Mouse (Mus musculus) large intestine, adult 2 months (tissue): ENCODE measurements around the gene H60b. TPM values are rescaled to one million over a fixed set of nuclear protein-coding genes. Genes with fewer than 3 reads are reported as not detected.
"Not testable (repeated sequence)": the region's sequence is repeated elsewhere in the genome, so short reads cannot be mapped to it uniquely, and the experiment has no call there.

Experiments used
- DNase-seq: peaks from one replicate; pipeline ENCODE4 v3.0.0-alpha.2; 2012; ENCODE audit warnings: low read depth, low spot score
- WGBS: fragments of 180-500 bp; shearing (Covaris S2); methylation state at CpG from one replicate; pipeline ENCODE4 v1.1.7; 2018; 5-methylcytosine and 5-hydroxymethylcytosine counted together
- polyA plus RNA-seq: library from polyadenylated mRNA; depleted of rRNA; stranded (reverse); fragments of >200 nt; gene quantifications from 2 replicates; pipeline ENCODE4 v1.2.3, GENCODE M21; 2012; rRNA removed

H60b gene
- not detected in 2 replicates for polyA plus RNA-seq

DNA sequence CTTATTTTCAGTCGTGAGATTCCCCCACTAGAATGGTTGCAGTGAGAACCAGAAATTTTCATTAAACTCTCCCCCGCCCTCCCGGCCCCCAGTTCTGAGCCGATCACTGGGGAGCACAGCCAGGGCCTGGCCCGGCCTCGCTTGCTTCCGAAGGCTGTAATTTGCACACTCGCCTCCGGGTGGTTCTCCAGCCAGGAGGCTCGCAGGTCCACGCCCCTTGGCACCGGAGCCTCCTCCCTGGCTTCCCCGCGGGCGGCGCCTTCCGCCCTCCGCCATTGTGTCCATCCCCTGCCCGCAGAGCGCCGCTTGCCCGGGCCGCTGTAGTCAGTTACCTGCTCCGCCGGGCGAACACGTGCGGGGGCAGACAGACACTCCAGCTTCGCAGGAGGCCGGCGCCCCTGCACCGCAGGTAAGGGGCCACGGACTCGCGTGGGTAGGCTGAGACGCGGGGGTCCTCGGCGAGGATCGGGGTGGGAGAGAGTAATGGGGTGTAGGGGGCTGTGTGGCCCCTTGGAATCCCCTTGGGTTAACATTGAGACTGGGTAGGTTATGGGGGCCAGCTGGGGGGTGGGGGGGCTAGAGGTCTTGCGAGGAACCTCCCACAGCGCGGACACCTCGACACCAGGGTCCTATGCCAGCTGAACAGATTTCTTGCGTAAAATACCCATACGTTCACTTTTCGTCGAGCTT is at the start of gene H60b, which contains the start of gene Raet1e:
Gene H60b, plus strand, starts transcription at position 277 of the 690 bp plus-strand sequence.
Gene Raet1e, plus strand, starts transcription at position 260 of the 690 bp plus-strand sequence.
- 1% methylated on average over 48 of the region's 48 CpGs for WGBS
- peak; percentile 57 for DNase-seq

DNA sequence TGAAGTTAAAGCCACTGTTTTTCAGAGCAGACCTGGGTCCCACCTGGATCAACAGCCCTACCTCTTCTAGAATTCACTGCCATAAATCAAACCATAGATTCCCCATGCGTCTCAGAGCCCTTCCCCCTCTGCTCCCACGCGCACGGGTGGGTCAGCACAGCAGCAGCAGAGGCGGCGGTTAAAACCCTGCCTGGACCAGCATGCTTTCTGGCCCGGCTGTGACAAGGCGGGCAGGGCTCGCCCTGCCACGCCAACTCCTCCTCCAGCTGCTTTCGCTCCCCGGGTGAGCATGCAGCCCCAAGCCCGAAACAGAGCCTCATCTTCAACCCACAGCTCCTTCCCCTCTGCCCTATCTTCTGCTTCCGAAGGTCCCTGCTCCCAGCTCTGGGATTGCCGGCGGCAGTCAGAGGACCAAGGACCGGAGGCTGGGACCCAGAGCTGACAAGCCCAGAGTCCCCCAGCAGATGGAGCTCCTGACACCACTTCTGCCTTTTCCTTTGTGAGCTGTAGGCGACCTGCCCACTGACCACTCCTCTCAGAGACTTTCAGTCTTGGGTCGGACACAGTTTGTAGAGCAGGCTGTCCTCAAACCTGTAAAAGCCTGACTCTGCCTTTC is 17.6 kb upstream of the H60b start:
- WGBS = 2% methylated on average over 19 of the region's 19 CpGs
- DNase-seq = no peak

DNA sequence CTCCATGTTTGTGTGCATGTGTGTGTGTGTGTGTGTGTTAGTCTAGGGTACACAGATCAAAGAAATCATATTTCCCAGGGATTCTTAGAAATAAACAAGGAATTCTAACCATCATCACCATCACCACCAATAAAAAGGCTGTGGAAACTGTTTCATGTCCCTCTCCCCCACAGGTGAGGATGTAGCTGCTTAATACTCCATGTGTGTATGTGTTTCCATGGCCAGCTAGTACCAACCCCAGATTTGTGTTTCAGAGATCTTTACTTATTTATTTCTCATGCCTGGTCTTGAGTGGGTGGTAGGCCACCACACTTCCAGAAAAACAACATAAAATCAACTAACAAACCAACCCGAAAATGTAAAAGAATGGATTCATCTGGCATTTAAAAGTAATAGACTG is 16.2 kb upstream of the H60b start:
- peak; percentile 79 for DNase-seq

DNA sequence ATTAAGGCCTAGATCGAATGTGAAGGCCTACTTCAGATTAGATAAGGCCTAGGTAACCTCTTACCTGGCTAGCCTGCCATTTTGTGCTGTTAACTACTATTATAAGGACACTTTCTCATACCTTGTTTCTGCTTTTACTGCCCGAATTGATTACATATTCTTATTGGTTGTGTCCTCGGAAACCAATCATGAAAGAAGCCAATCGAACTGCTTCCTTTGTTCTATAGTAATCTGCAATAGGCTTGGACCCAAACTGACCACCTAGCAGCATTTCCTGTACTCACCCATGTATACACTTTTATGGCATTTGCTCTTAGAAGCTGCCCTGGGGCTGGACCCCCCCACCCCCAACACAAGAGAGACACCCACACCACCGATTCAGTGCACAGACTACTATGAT is 15.5 kb upstream of the H60b start:
- DNase-seq = no peak
- 68% methylated on average over 5 of the region's 5 CpGs for WGBS

More for the DNA sequence above, 16.2 kb upstream of the H60b start:
- 84% methylated on average over 1 of the region's 1 CpGs for WGBS

DNA sequence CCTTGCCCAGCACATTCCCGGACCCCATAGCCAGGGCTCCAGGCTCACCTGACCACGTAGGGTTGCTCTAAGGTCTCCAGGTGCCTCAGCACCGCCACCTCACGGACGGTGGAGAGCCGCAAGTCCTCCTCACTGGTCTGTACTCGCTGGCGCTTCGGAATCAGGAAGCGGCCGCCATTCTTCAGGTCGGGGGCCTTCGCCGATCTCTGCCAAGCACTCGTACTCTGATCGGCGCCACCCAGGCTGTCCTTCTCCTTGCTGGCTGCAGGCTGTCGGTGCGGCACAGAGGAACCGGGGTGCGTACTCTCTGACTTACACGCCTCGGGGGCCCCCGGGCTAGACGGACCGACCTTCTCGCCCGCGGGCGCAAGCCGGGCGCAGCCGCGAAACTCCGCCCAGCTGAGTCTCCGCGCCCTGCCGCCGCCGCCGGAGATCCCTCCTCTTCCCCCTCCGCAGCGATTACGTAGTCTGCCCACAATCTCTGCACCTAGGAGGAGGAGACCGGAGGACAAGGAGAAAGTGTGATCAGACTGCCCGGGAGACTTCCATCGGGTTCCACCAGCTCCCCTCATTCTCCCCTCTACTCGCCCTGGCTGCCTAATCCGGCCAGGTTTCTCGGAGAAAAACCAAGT is 9.8 kb upstream of the H60b start:
- WGBS = 1% methylated on average over 50 of the region's 50 CpGs

DNA sequence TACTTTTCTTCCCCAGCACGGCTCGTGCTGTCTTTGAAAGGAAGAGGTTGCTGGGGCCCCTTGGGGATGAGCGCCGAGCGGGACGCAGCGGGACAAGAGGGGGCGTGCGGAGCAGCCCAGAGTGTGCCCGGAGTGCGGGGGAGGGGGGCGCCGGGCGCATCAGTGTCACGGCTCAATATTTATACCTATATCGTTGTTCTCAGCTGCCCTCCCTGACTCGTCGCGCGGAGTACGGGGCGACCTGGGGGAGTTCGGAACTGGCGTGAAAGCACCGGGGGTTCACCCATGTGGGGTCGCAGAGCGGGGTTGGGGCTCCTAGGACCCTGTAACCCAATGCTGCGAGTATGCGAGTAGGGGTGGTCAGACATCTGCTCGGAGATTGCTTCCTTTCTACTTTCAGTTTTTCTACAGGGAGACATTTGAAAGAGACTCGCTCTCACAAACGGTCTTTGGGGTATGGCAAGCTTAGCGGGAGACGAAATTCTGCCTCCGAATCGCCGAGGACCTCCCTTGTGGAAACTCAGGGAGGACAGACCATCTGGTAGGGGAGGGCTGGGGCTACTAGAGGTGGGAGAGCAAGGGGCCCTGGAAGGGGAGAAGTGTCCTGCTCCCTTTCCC is 9.2 kb upstream of the H60b start, which contains the start of gene E030030I06Rik:
Gene E030030I06Rik, minus strand, starts transcription at position 198 of the 618 bp plus-strand sequence.
- WGBS = under 1% methylated on average over 37 of the region's 37 CpGs
- no peak for DNase-seq

More for the DNA sequence above, 9.8 kb upstream of the H60b start:
- peak; percentile 64 for DNase-seq

DNA sequence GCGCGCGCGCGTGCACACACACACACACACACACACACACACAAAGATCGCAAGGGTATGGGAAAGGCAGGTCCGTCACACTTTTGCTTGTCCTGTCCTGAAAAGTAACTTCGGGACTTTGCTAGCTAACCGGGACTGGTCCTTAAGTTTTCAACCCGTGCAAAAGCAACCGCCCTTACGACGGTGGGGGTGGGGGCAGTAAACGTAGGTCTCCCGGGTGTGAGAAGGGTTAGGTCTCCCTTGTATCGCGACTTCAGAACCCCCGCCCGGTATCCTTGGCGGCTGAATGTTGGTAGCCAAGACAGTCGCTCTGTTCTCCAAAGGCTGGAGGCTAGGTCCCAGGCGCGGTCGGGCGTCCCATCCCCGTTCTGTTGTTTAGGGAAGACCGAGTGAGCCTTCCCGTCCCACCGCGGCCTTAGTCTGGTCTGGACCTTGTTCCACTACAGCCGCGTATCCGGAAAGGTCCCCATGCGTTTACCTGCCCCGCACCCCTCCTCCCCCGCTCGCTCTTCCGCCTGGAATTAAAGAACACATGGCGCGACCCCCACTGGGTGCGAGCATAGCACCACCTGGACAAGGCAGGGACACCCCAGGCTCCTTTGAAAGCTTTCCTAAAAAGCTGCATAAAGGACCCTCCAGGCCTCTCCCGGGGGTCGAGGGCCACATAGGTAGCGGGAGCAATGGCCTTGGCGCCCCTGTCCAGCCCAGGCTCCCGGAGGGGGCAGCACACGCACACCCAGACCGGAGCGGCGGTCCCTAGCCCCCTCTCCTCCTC is 8.5 kb upstream of the H60b start:
- no peak for DNase-seq
- WGBS = 1% methylated on average over 50 of the region's 50 CpGs

DNA sequence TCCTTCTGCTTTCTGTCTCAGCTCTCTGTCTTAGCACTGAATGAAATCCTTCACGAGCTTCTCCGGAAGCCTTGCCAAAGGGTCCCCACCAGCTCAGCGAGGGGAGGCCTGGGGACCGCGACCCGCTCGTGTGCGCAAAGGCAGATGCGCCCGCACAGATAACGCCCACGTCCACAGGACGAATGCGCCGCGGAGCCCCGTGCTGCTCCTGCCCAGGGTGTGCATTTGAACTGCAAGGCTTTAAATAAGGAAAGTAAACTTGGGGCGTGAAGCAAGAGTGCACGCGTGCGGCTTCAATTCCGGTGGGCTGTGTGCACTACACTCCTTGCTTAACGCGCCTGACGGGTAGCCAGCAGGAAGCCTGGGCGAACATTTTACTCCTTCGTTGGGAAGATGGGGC is 7.8 kb upstream of the H60b start:
- under 1% methylated on average over 27 of the region's 27 CpGs for WGBS
- no peak for DNase-seq

DNA sequence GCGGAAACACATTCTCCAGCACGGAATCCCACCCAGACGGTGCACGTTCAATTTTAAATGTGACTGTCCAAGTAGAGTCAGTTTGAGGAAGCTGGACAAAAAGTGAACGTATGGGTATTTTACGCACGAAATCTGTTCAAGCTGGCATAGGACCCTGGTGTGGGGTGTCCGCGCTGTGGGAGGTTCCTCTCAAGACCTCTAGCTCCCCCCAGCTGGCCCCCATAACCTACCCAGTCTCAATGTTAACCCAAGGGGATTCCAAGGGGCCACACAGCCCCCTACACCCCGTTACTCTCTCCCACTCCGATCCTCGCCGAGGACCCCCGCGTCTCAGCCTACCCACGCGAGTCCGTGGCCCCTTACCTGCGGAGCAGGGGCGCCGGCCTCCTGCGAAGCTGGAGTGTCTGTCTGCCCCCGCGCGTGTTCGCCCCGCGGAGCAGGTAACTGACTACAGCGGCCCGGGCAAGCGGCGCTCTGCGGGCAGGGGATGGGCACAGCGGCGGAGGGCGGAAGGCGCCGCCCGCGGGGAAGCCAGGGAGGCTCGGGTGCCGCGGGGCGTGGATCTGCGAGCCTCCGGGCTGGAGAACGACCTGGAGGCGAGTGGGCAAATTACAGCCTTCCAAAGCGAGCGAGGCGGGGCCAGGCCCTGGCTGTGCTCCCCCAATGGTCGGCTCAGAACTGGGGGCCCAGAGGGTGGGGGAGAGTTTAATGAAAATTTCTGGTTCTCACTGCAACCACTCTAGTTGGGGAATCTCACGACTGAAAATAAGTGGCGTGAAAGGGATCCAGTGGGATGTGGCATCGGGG is 7.1 kb upstream of the H60b start:
- WGBS = 3% methylated on average over 55 of the region's 55 CpGs
- DNase-seq = not testable (repeated sequence)

DNA sequence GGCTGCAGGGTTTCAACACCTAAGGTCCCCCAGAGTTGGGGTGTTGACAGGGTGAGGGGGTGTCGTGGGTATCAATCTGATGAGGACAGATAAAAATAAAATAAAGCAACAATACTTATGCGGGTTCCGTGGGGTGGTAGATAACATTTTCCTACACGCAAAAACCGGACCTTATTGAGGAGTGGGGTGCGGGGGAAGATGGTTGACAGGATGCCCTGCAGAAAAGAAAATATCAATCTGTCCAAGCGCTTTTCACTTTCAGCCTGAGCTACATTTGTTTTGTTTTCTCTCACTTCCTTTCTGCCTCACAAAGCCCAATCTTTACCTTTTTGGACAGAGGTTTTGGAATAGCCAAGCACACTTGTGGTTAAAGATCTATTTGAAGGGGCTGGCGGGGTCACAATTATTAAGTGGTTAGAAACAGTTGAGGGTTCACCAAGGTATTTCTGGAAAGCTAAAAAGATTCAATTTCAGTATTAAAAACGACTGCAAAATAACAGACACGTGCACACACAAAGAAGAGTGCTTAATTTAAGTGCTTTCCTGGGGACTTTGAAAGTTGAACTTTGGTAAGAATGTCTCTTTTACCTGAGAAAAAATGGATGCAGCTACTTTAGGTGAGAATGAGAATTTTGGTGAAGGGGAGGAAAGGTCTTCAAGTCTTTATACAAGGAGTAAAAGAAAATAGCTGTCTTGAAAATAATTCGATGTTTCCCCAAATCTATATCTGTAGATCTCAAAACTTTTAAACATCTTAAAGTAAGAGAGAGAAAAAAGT is 6.3 kb upstream of the H60b start:
- DNase-seq = not testable (repeated sequence)
- WGBS = 9% methylated on average over 11 of the region's 11 CpGs

DNA sequence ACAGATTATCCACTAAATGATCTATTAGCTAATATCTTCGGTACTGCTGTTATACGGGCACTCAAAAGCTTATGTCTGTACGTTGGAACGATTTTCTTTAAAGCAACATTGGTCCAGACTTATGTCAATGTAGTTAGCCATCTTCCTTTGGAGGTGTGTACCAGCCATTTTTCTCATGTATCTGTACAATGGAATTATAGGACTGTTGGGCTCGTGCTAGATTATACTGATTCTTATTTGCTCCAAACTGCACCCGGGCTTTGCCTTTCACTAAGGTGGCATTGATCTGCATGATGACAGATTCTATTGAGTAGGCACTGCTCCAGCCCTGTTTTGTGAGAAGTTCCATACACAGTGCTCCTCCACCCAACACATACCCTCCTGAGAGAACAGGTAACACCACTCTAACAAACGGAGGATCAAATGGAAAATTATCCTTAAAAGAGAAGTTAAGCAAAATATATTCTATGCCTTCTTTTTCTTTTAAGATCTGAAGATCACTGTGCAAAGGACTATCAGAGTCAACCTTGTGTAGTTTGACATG is 5.2 kb upstream of the H60b start:
- 15% methylated on average over 7 of the region's 7 CpGs for WGBS

DNA sequence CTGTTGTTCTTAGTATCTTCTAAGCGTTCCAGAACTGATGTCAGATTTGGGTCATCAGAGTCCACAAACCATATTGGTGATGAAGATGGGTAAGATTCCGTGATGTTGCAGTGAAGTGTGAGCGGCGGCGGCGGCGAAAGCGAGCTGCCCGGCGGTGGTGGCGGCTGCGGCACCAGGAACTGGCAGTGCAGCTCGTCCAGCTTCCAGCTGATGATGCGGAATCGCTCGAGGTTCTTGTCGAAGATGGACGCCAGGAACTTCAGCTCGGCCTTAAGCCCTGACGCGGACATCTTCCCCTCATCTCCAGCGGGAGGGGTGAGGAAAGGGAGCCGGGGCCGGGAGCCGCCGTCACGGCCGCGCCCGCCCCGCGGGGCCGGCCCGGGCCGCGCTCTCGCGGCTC is 4.3 kb upstream of the H60b start:
- not testable (repeated sequence) for DNase-seq
- under 1% methylated on average over 38 of the region's 38 CpGs for WGBS

More for the DNA sequence above, 5.2 kb upstream of the H60b start:
- not testable (repeated sequence) for DNase-seq

DNA sequence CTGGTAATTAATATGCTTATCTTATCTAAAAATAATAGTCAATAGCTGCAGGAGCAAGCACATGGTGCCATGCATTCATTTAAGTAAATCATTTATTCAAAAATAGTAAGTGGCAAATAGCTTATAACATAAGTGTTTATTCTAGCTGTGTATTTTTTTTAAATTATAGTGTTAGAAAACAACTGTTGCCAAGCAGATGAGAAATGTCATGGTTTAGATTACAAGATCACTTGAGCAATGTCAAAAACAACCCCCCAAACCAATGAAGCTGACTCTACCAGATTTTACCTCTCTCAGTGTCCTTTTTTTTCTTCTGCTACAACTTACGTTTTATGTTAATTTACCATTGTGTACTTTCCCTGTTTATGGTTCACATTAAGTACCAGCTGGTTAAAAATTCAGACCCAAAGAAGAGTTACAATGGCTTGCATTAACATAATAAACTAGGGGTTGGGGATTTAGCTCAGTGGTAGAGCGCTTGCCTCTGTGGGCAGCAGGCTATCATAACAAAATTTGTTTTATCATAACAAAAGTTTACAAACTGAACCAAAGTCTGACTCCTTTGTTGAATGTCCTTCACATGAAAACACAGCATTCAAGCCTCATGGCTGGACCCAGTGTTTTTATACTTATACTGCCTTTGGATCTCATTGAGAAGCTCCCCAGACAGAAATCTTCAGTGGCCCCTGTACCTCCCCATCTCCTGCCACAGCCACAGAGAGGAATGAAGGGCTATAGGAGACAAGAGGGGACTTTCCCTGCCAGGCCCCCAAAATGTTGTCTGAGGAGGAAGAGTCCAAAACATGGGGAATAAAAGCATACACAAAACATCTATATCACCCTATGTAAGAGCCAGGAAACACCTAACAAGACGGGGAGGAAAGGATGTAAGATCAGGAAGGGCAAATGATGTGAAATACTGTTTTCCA is 3.3 kb upstream of the H60b start:
- no peak for DNase-seq
- 37% methylated on average over 3 of the region's 3 CpGs for WGBS

DNA sequence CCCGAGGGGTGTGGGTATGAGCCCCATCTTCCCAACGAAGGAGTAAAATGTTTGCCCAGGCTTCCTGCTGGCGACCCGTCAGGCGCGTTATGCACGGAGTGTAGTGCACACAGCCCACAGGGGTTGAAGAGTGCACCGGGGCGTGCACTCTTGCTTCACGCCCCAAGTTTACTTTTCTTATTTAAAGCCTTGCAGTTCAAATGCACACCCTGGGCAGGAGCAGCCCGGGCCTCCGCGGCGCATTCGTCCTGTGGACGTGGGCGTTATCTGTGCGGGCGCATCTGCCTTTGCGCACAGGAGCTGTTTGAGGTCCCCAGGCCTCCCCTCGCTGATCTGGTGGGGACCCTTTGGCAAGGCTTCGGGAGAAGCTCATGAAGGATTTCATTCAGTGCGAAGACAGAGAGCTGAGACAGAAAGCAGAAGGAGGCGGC is 760 bp downstream of the H60b start:
- 2% methylated on average over 24 of the region's 24 CpGs for WGBS
- DNase-seq = no peak

DNA sequence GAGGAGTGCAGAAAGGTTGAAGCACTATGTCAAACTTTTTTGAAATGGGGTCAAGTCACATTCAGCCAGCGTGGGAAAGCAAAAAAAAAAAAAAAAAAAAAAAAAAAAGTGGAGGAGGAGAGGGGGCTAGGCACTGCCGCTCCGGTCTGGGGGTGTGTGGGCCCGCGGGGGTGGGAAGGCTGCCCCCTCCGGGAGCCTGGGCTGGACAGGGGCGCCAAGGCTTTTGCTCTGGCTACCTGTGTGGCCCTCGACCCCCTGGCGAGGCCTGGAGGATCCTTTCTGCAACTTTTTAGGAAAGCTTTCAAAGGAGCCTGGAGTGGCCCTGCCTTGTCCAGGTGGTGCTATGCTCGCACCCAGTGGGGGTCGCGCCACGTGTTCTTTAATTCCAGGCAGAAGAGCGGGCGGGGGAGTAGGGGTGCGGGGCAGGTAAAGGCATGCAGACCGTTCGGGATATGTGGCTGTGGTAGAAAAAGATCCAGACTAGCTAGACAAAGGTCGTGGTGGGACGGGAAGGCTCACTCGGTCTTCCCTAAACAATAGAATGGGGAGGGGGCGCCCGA is 1.3 kb downstream of the H60b start:
- WGBS = 41% methylated on average over 23 of the region's 23 CpGs
- no peak for DNase-seq

DNA sequence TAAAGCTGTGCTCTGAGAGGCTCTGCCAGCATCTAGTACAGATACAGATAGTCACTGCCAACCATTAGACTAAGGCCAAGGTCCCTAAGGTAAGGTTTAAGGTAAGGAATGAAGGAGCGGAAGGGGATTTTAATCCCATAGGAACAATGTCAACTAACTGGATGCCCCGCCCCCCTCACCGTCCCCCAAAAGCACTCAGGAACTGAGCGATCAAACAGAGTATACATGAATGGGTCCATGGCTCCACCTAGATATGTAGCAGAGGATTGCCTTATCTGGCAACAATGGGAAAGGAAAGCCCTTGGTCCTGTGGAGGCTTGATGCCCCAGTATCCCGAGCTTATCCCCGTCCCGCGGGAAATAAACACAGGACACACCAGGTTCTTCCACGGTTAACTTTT is 4.9 kb downstream of the H60b start:
- not testable (repeated sequence) for DNase-seq
- WGBS = 7% methylated on average over 9 of the region's 9 CpGs
